Mouse (Mus musculus): Measurements from ENCODE around the gene Hbb-bs.
"Not testable (repeated sequence)": the region's sequence is repeated elsewhere in the genome, so short reads cannot be mapped to it uniquely, and the experiment has no call there.

The Hbb-bs gene

DNA sequence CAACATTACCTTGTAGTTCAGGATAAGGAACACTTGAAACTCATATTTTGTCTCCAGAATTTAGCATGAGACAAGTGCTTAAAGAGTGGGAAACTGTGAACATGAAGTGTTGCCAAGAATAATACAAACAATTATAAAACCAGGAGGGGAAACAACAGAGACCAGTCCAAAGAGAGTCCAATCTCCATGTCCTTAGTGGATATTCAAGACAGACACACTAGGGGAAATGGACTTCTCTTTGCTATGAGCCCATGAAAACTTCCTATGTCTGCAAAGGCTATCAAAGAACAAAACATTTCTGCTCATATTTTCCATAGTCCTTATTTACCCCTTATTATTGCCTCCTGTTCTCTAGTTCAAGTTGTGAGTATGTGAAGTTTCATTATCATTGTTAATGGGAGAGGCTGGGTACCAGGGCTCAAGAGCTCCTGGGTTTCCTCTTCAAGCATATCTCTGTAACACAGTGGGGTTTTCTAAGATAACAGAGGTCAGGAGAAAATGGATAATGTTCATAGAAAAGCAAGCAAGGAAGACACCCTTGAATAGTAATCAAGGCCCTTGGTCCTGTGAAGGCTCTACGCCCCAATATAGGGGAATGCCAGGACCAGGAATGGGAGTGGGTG is 16.6 kb downstream of the Hbb-bs start:
- no peak for DNase-seq (ENCODE audit: low read depth, low spot score)

DNA sequence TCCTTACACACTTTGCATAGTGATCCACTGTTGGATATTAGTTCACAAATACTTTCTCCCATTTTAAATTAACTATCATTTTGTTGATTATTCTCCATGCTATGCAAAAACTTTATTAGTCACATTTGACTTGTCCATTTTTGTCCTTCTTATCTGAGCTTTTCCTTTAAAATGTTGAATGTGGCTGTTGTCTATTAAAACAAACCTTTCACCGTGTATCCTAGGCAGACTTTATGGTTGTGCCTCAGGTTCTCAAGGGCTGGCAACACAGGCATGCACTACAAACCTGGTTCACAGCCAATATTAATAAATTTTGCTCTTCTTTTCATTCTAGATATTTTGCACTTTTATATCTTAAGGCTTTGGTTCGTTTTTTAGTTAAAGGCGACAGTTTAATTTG is 17.1 kb downstream of the Hbb-bs start:
- no peak for DNase-seq (ENCODE audit: low read depth, low spot score)

DNA sequence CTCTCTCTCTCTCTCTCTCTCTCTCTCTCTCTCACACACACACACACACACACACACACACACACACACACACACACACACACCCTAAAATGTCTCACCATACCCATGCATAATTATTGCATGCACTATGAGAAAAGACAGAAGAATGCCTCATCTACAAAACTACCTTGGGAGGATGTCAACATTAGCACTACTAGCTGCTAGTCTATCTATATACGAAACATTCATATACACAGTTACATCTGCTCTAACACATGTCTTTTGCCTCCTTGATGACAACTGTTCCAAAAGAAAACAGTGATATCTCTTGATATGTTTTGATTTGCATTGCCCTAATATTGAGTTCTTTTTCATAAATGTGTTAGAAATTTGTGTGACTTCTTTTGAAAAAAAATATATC is 17.6 kb downstream of the Hbb-bs start:
- no peak for DNase-seq (ENCODE audit: low read depth, low spot score)

DNA sequence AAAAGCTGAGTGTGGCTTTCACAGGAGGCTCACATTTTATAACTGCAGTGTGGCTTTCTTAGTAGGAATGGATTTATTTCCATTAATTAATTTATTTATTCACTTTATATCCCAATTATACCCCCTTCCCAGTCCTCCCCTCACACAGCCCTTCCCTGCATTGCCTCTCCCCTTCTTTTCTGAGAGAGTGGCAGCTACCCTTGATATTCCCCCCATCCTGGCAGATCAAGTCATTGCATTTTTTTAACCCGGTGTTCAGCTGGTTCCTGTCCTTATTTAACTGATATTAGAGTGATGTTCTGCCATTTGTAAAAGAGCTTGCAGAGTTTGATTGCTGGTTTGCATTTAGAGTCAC is 18.1 kb downstream of the Hbb-bs start:
- no peak for DNase-seq (ENCODE audit: low read depth, low spot score)

DNA sequence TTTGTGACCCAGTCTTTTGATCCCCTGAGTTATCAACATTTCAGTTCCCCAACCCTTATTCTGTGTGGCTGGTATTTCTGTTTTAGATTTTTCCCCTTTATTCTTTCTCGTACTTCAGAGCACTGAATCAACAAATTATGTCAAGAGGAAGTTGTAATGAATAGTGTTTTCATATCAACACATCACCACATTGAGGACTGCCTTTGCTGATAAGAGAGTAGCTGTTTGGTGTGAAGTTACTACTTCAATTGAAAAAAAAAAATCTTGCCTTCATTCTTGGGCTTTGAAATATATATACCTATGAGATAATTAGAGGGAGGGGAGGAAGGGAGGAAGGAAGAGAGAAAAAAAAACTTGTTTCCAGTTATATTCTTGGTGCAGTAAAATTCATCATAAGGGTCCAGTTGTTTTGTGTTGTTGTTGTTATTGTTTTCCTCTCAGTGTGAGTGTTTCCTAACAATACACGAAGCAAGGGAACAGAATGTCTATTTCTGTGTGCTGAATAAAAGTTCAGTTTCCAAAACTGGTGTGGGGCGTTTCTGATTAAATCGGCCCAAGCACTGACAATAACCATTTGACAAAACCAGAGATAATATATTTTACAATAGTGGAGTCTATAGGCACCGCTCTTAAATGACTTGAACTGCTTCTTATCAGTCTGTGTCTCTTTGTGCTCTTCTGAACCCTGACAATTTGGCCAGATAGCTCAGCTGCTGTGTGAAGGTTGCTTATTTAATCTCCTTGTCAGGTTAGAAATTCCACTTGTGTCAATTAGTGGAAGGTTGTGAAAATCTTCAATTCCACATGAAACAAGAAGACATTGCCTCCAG is 18.7 kb downstream of the Hbb-bs start:
- DNase-seq (ENCODE audit: low read depth, low spot score) = no peak

DNA sequence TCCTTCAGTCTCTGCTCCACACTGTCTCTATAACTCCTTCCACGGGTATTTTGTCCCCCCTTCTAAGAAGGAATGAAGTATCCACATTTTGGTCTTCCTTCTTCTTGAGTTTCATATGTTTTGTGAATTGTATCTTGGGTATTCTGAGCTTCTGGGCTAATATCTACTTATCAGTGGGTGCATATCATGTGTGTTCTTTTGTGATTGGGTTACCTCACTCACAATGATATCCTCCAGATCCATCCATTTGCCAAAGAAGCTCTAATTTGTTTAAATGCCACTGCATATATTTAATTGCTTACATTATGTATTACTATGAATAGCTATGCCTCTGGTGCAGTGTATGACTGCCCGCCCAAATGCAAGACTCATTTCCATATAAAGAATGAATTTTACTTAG is 19.8 kb downstream of the Hbb-bs start:
- not testable (repeated sequence) for DNase-seq (ENCODE audit: low read depth, low spot score)

DNA sequence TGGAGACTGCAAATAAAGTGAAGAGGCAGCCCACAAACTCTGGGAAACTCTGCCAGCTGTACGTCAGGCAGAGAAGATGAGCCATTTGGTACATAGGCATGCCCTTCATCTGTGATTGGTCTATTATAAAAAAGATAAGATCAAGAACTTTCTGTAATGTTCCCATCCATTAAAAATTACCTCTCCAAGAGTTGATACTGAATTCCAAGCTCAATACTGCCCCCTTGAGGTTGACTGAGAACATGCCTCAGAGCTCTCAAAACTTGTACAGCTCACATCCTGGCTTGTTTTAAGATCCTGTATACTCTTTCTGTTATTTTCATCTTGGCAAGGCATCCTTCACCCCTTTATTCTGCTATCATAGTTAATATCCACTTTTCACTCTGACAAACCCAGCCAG is 21.0 kb downstream of the Hbb-bs start:
- peak; percentile 30 for DNase-seq (ENCODE audit: low read depth, low spot score)

DNA sequence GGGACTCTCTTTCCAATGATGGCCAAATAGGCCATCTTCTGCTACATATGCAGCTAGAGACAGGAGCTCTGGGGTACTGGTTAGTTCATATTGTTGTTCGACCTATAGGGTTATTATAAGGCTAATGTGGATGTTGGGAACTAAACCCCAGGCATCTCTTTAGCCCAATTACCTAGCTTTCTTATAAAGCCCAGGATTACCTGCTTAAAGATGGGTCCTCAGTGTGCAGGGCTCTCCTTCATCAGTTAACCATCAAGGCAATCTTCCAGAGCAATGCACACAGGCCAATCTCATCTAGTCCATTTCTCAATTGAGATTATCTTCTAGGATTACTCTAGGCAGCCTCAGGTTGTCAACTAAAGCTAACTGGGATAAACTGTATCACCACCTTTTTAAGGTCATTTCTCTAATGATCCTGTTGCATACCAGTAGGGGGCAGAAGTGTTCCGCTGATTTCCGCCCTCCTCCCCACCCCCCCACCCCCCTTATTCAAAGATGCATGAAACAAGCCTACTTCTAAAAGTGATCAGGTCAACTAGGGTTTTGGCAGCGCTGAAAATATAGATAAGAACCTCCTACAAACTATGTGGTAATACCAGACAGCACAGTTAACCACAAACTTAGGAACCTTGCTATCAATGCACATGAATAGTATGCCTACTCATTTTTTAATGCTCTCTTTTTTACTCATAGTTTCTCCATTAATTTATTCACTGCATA is 35.1 kb downstream of the Hbb-bs start:
- no peak for DNase-seq (ENCODE audit: low read depth, low spot score)

DNA sequence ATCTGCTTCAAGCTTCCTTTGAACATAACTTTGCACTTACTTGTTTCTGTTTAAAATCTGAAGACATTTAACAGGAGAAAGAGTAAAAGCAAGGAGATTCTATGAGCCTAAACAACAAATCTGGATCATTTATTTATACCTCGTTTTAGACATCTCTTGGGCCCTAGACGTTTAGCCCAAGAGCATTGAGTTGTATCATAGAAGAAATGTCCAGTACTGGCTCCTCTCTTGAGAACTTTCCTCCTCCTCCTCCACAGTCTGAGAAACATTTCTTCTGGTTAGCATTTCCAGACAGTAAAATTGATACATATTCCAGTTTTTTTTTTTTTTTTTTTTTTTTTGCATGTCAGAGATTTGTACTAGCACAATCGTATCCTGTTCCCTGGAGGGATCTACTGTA is 36.2 kb downstream of the Hbb-bs start, which contains the start of gene Olfr67:
Gene Olfr67 (minus strand): TSS at position 101 of the 400 bp plus-strand sequence.
- no peak for DNase-seq (ENCODE audit: low read depth, low spot score)

DNA sequence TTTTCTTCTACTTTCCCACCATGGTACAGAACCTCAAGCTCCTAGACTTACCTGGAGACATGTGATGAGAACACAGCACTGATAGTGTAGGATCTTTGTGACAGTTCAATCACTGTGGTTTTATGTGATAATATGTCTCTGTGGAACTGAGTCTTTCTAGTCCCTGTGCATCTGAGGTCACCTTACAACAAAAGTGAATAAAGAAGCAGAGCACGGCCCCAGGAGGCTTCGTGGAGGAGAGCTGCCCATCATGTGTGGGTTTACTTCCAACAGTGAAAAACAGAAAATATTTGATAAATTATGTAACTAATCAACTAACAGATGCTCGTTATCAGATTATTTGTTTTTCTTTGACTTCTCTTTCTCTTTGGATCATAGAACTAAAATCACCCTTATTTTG is 48.3 kb downstream of the Hbb-bs start, which contains the start of gene Olfr68:
Gene Olfr68 (minus strand): TSS at position 101 of the 400 bp plus-strand sequence.
- DNase-seq (ENCODE audit: low read depth, low spot score) = no peak

DNA sequence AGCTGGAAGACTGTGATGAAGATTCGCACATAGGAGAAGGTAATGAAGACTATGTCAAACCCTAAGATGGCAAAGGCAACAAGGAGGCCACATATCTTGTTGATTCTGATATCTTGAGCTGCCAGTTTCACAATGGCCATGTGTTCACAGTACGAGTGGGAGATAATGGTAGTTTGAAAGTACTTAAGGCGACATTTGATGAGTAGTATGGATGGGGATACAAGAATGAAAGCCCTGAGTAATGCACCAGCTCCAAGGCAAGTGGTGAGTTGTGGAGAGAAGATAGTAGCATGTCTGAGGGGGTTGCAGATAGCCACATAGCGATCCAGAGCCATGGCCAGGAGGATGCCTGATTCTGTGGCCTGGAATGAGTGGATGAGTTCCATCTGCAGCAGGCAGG is 50.2 kb downstream of the Hbb-bs start:
- DNase-seq (ENCODE audit: low read depth, low spot score) = not testable (repeated sequence)
